Mouse (Mus musculus) embryo, embryonic 9.5 days (tissue): ENCODE results near the gene Gas6.

Source experiments
- DNase-seq: peaks from one replicate; pipeline ENCODE4 v3.0.0-alpha.2; 2017; ENCODE audit errors: extremely low spot score

Gene Gas6

DNA sequence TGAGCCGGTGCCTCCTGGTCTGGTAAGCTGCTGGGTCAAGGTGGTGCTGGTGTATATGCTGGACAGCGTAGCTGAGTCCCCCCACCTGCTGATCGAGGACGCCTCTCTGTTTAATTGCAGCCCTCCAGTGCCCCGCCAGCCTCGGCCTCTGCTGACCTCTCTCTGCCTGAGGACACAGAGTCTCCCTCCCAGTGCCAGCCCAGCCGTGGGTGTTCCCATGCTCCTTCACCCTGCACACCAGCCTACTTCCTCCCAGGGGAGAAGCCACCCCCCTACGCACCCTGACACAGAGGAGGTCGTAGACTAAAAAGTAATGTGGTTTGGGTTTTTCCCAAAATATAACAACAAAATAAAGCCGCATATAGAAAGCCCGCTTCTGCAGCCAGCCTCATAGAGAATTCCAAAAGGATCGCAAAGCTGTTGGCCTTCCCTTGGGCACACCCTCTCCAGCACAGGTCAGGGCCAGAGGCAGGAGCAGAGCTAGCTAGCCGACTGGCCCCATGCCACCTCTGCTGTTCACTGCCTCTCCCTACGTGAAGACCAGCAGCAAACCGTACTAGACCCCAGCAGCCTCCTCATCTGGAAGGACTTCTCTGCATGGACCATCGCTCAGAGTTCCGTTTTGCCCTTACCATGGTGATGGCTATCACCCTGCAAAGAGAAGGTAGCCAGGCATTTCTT lies 33.1 kb downstream of the Gas6 start:
- DNase-seq = no peak

DNA sequence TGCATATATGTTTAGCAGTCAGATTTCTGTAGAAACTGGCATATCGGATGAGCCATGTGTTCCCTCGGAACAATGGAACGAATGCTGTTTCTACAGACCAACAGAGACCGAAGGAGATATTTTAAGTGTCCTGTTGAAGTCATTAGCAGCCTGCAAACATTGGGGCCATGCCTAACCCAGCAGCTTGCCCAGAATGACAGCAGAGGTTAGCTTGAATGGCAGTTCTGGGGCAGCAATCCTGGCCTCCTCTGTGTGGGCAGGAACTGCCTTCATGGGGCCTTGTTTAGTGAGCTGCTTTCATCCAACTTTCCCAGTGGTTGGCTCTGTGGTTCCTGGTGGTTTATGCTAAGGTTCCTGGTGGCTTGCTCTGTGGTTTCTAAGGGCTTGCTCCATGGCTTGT lies 34.9 kb downstream of the Gas6 start:
- DNase-seq = no peak

DNA sequence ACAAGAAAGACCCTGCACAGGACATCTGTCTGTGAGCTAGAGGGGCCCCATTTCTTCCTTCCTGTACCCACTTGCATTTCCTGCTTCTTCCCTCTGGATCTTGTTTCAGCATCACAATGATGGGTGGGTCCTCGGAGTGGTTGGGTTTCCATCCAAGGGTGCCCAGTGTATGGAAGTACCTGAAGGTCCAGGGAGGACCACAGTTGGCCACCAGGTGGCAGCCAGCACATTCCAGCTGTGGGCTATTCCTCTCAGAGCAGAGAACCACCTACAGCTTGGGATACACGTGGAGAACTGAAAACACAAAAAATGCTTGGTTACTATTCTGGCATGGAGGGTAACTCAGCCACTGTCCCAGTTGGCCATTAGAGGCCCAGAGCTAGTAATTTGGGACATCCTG lies 39.0 kb downstream of the Gas6 start:
- DNase-seq = peak; percentile 33

DNA sequence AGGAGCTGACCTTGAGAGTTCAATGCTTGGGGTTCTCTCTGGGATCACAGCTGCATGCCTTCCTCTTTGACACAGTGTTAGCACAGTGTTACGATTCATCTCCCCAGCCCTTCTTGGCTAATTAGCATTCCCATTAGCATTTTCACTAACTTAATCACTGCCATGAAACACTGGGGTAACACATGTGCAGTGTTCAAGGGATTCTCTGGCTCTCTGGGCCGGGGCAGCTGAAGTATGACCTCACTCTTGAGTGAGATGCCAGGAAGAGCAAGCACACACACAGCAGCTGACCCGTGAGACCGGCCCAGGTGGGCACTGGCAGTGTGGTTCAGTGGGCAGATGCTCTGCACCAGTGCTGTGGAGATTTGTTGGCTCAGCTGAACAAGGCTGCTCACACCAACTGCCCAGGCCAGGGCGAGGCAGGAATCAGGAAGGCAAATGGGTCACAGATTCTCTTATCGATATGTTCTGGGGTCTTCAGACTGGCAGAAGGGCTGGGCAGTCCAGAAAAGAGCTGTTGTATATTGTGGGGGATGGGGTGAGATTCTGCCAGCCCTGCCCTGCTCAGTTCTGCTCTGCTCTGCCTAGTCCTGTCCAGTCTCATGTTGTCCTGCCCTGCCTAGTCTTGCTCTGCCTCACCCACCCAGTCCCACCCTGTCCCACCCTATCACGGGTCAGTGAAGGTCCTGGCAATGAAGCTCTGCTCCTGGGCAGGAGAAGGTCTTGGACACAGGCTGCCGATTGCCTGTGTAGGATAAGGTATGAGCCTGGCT lies 39.8 kb downstream of the Gas6 start:
- no peak for DNase-seq

DNA sequence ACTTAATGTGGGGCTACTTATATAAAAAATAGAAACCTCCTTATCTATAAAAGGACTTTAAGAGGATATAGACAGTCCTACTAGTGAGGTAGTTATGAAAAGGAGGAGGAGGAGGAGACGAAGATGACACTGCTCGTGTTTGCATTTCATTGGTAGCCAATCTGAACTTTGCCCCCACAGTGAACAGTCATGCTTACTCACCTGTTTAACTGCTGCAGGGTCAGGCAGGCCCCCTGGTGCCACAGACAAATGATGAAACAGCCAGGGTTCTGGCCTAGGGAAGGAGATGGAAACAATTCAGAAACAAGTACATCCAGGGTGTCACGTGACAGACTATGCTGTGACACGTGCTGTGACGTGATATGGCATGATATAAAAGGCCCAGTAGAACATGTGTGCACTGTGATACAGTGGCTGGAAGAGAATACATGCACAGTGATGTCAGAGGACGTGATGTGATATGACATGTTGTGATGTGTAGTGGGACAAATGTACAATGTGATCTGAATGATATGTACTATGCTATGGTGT lies 42.5 kb downstream of the Gas6 start:
- DNase-seq = no peak

DNA sequence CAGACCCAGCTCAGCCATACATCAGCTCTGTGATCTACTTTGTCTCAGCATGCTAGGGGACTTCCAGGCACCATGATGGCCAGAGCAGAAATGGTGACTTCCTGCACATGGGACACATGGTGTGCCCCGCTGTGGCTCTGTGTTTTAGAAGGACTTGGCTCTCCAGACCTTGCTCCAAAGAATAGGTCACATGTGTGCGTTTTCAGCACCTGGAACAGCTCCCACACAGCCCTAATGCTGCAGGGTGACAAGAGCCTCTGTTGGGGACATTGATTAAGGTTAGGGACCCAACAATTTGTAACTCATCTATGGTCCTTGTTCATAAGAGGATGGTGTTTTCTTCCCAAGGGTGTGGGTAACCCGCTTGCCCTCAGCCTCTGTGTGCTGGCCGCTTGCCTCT lies 46.1 kb downstream of the Gas6 start:
- DNase-seq = peak; percentile 34

DNA sequence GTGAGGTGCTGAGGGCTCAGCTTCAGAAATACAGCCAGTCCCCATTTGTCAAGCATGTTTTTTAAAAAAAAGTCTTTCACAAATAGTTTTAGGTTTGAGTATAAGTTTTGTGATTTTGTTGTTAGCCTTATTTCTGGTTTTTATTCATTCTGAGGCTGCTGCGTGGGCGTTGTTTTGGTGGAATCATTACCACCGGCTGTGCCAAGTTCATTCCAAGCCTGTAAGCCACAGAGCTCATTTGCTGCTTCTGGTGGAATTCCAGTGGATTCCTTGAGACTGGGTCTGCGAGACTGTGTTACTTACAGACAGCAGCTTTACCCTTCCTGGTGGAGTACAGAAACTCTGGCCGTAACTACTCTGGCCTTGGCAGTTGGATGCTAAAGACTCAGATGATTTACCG lies 47.8 kb downstream of the Gas6 start:
- DNase-seq = no peak

DNA sequence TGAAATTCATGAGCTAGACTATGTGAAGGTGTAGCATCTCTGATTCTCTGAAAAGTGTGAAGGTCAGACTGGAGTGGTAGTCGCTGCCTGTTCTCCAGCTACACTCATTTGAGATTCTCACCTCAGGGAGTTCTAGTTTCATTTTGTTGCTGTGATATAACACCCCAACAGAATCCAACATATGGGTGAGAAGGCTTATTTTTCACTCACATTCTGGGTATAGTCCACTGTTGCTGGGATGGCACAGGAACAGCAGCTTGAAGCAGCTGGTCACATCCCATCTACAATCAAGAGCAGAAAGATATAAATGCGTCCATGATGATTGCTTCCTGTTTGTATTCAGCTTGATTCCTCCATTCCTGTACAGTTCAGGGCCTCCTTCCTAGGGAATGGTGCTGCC lies 52.1 kb downstream of the Gas6 start:
- no peak for DNase-seq

DNA sequence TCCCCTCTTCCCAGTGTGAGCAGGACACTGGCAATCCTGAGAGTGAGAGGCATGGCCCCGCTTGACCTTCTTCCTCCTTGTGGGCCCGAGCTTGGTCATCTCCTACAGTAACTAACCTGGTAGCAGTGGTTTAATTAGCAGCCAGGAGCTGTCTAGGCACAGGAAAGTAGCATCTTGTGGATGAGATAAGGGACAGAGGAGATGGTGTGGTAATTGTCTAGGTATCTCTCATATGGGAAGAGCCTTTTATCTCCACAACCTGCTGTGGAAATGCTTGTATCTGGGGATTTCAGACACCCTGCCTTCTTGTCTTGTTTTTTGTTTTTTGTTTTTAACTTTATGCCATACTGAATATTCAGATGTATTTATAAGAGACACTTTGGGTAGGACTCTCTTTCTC lies 56.8 kb downstream of the Gas6 start:
- no peak for DNase-seq

DNA sequence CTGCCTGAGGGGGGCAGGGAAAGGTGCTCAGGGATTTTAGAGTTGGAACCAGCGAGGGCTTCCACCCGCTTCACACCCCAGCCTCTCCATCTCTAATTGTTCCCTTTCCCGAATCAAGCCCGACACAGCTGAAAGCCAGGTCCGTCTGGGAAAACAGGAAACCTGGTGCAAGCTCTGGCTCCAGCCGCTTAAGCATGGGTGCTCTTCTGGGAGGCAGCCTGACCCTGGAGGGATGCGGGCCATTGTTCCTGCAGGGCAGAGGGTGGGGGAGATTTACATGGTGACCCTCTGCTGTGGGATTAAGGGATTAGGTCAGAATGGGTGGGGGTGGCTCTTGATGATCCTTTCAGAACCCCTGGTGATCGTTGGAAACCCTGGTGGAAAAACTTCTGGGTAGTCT lies 58.2 kb downstream of the Gas6 start:
- no peak for DNase-seq

DNA sequence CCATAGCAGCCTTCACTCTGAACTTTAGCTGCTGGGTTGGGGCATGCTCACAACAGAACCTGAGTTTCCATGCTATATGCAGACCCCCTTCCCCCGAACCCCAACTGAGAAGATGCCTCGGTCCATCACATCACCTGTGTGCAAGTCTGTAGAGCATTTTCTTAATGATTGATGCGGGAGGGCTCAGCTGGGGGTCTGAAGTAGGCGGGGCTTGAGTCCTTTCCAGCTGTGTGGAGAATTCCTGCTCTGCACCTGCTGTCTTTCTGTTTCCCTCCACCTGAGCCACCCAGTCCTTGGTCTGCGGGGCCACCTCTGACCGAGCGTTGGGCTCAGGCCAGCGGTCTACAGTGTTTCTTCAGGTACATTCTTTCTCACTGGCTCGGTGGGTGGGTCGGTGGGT lies 59.4 kb downstream of the Gas6 start, which contains the start of gene Tmem255b:
TSS of gene Tmem255b (plus strand) at position 301 of the 400 bp plus-strand sequence.
- DNase-seq = no peak

DNA sequence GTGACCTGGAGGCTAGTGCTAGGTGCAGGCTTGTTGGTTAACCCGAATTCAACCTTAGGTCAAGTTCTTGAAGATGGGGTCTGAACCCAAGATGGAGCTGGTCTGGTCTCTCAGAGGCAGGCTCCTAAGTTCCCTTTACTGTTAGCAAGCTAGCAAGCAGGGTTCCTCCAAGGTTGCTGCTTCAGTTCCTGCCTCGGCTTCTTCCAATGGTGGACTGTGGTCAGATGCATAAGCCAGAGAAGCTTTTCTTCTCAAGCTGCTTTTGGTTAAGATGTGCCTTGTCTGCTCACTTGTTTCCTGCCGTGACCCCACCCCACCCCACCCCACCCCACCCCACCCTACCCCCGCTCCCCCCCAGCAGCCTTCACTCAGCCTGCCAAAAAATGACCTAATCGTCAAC lies 61.2 kb downstream of the Gas6 start:
- no peak for DNase-seq

DNA sequence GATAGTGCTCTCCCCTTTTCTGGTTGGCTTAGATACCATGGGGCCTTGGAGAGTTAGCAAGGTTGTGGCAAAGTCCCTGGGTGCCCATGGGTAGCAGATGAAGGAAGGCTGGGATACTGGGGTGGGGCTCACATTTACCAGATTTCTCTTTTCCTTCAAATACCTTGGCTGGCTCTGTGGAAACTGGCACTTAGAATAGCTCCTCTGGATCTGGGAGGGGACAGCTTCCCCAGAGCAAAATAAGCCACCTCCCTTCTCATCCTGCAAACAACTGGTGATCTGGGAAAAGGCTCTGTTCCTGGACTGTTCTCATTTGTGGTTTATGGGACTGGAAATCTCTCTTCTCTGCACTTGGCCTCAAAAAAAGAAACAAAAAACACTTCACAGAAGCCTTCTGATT lies 63.4 kb downstream of the Gas6 start:
- no peak for DNase-seq

DNA sequence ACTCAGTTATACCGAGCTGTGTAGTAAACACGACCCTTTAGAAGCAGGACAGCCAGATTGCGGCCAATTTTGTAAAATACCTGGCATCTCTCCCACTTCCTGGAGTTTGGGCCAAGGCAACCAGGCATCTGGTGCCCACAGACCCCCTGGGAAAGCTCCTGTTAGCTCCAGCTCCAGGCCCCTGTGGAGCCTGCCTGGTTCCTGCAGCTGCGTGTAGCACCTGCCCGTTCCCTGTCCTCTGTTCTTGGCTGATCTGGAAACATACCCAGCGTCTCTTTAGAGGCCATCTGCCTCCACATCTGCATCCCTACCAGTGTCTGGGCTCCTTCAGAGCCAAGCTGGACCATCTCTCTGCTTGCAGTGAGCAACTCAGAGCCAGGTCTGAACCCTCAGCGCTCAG lies 63.9 kb downstream of the Gas6 start:
- DNase-seq = no peak

DNA sequence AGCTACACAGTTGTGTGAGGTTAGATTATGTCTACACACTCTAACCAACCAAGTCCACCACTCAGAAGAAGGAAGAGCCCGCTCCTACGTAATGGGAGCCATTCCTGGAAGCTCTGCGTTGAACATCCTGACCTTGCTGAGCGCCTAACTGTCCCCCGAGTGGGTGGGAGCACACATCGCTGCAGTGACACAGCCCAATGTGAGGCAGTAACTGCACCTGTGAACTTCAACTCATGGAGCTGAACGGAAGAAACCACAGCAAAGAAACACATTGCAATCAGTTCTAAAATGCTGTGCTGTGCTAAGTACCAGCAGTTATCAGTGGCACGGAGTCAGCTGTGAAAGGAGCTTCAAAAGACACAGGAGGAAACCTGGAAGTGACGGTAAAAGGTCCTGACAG lies 66.1 kb downstream of the Gas6 start:
- no peak for DNase-seq

DNA sequence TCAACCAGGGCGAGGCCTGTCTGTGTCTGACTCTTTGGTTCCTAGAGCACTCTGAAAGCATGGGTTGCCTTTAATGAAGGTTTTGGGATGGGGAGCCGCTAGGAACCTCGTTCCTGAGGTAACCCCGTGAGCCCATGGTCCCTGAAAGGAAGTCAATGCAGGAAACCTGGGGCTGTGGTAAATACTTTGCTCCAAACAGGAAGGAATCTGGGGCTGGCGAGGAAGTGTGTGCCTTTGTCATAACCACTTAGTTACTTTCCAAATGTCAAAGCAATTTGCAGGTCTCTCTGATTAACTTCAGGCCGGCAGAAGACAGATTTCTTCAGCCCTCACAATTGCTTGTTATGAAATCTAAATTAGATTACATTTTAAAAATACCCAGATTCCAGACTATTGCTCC lies 66.9 kb downstream of the Gas6 start:
- DNase-seq = no peak

DNA sequence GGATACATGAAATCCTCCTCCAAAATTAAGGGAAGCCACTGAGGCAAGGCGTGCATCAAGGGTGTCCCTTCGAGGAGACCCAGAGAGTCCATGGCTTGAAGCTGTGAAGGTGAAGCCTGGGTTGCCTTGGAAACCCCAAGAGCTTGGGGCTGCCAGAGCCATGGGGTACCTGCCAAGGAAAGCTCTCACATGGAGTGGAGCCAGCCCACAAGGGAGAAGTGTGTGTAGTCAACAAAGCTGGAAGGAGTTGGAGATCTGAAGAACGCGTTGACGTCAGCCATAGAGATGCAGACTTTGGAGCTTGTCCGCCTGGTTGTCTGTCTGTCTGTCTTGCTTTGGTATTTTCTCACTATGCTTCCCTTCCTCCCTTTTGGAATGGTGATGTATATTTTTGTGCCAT lies 73.3 kb downstream of the Gas6 start:
- no peak for DNase-seq

DNA sequence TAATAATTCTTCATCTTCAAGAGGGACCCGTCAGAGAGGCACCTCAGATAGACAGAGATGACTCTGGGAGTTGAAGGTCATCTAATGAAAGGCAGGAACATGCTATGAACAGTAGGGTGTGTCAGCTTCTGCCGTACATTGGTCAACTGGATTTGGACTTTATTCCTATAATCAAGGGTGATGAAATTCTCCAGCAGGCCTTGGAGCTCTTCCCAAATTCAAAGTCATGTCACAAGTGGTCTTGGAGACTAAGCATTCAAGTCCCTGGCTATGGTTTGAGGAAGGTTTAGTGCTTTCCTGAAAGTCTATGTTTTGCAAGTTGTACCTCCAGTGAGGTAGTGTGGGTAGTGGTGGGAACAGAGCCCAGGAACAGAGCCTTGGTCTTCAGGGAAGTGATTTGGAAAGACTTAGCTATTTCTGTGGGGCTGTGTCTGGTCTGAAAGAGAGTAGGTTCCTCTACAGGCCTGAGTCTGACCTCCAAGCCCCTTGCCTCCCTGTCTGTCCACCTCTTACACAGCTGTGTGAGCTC lies 75.1 kb downstream of the Gas6 start:
- DNase-seq = no peak

DNA sequence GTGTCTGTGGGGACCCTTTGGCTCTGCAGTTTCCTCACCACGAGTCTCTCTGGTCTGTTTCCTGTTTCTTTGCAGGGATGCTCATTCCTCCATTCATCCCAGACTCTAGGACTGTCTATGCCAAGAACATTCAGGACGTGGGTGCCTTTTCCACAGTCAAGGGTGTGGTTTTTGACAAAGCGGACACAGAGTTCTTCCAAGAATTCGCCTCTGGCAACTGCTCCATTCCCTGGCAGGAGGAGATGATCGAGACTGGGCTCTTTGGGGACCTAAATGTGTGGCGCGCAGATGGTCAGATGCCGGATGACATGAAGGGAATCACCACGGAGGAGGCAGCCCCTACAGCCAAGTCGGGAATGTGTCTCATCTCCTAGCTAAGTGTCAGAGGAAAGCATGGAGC lies 78.4 kb downstream of the Gas6 start:
- DNase-seq = no peak
